Mouse (Mus musculus) liver, embryonic 14.5 days (tissue): ENCODE data around the gene Slc25a10.

Source experiments
- CTCF ChIP-seq: IDR thresholded peaks from 2 replicates; pipeline ENCODE4 v1.5.1; 2016; ENCODE audit warnings: antibody characterized with exemption, low read depth, control low read depth
- EP300 ChIP-seq: IDR thresholded peaks from 2 replicates; pipeline ENCODE4 v1.6.1; 2016; ENCODE audit warnings: antibody characterized with exemption, low read depth

DNA sequence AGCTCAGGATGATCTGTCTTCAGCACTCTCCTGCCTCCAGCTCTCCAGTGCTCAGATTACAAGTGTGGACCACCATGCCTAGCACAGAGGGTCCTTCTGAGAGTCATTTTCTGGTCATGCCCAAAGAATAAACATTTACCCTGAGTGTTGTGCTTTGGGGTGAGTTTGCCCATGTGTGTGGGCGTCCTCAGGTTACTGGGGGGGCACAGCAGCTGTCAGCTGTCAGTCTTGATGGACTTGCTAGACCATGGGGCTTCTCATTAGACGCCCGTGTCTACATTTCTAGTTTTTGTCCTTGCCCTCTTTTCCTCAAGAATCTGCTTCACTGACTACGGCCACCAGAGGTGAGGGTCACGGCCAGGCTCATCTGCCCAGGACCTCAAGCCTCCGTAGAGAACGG is 44.5 kb upstream of the Slc25a10 start:
- no peak for TF ChIP-seq EP300
- TF ChIP-seq CTCF, result no peak
